In the genomic region with DNA sequence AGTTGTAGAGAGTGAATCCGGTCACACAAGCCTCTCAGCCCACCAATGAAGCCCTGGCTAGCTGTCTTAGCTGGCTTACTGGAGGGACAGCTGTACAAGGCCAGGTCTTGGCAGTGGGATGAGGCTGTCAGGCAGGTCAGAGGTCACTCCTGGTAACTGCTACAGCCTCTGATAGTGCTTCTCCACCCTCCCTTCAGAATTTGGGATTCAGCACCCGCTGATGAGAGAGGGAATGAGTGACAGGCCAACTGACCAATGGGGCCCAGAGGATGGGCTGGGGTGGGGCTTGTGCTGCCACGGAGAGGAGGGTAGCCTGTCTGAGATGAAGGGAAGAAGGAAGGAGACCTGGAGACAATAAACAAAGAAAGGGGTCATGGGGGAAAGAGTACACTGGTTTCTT, we compare ENCODE assay signal across 16 mouse cellular contexts. TPM values are rescaled to one million over a fixed set of nuclear protein-coding genes. Genes with fewer than 3 reads are reported as not detected.
DNase-seq lines count a peak whose midpoint lies in the region.
"Had no signal": no experiment of that assay in that cellular context is flagged by ENCODE, and none has a peak within 500 bp of the region (broad histone marks: within the 10 kb centered on the region; RNA-seq: fewer than 3 reads in every experiment).

No protein-coding gene starts in this region.

- intact Hi-C loops in left cerebral cortex, postnatal 4 days (cut with DNase I): no loop called here

- DNase-seq in cerebellum, postnatal 10 days: peak; percentile 50 to 53
- DNase-seq in cerebellum, adult 8-10 months: no peak
- peak; percentile 15 for DNase-seq in left cerebral cortex, postnatal 4 days
- no peak for DNase-seq in left cerebral cortex, adult 9 months (ENCODE audit: low spot score in 2 of 2)
- peak; percentile 70 for DNase-seq in ES-CJ7 (ENCODE audit: low read depth, low spot score)
- DNase-seq in embryo, embryonic 10.5 days (ENCODE audit: low spot score): peak; percentile 39
- DNase-seq in layer of hippocampus, adult 8-10 months (ENCODE audit: low spot score in 2 of 2): no peak
- no peak for DNase-seq in urinary bladder, postnatal 14 days (ENCODE audit: low spot score)
- DNase-seq: adrenal gland, postnatal 25 days; cerebellum, adult 9-11 months; heart, postnatal 36 days; lung, postnatal 4 days; right cerebral cortex, adult 18-20 months; spleen, adult 18-20 months; thymus, postnatal 4 days had no signal

RNA-seq across cellular contexts. Expression of gene Dnmt3b, which starts 11.4 kb away (rescaled TPM):
- total RNA-seq in left cerebral cortex, postnatal 4 days (2021): 1 to 10 TPM; 2.8 to 4.0 TPM
- 1 to 10 TPM in 3 of 4 experiments, under 1 TPM in 1; 0.41 to 2.6 (median 2.0) TPM for total RNA-seq in layer of hippocampus, adult 8-10 months (2022)

RNA-seq across cellular contexts. Expression of gene Commd7, which starts 28.0 kb away (rescaled TPM):
- total RNA-seq in left cerebral cortex, postnatal 4 days (2021): 10 to 100 TPM; 48.2 to 50.9 TPM
- 10 to 100 TPM; 26.1 to 35.8 (median 29.9) TPM for total RNA-seq in layer of hippocampus, adult 8-10 months (2022)

RNA-seq across cellular contexts. Expression of gene Dnmt3c, which starts 35.8 kb away (rescaled TPM):
- total RNA-seq in left cerebral cortex, postnatal 4 days (2021): not detected
- under 1 TPM in 2 of 4 experiments, not detected in 2; 0.18 to 0.20 TPM for total RNA-seq in layer of hippocampus, adult 8-10 months (2022)
- total RNA-seq: adrenal gland, postnatal 25 days; heart, postnatal 36 days; monocyte, adult 5-6 weeks had no signal

Comparison
In these comparisons a context has a peak if more than half of its experiments do, and no peak if none do; other contexts are left out.
1. DNase-seq: peak in cerebellum, postnatal 10 days (2 of 2), left cerebral cortex, postnatal 4 days (single experiment), ES-CJ7 (single experiment) and embryo, embryonic 10.5 days (single experiment); none in cerebellum, adult 8-10 months (single experiment), left cerebral cortex, adult 9 months (0 of 2), layer of hippocampus, adult 8-10 months (0 of 2) and urinary bladder, postnatal 14 days (single experiment).